Mouse (Mus musculus): Measurements from ENCODE around the gene Rem2. TPM values are rescaled to one million over a fixed set of nuclear protein-coding genes. Genes with fewer than 3 reads are reported as not detected.

Gene Rem2
- polyA plus RNA-seq, 1 experiment from 2014 or later = 6.9 TPM

DNA sequence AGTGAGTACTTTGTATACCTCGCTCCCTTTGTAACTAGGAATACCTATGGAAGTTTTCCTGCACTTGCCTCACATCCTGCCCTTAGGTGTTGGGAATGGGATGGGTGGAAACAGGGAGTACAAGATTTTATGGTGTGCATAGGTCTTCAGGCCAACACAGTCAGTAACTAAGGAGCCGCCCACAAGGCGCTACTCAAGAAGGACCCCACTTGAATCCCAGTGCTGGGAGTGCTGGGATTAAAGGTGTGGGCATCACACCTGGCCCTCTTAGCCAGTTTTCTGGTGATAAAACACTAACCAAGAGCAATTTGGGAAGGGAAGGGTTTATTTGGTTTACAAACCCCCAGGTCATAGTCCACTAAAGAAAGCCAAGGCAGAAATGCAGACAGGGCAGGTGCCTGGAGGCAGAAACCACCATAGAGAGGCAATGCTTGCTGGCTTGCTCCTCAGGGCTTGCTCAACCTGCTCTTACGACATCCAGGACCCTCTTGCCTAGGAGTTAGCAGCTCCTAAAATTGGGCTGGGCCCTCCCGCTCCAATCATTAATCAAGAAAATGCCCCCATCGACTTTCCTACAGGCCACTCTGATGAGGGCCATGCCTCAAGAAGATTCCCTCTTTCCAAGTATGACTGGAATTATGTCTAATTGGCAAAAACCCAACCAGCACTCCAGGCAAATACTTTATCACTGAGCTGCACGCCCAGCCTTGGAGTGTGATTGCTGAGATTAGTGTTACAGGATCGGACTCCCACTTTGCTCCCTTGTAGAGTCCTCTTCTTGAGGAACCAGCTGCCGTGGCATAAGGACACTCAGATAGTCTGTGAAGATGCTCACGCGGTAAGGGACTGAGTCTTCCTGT lies 21.0 kb upstream of the Rem2 start:
- no peak overlapping the region for H3K4me3 ChIP-seq
- H3K9me3 ChIP-seq = no peaks in the 10 kb centered on the region
- ATAC-seq (ENCODE audit: insufficient number of reproducible peaks, insufficient read depth, low FRiP score, low TSS enrichment) = no peak
- H3K9ac ChIP-seq = no peak overlapping the region
- no peaks in the 10 kb centered on the region for H3K27me3 ChIP-seq
- 80% methylated on average over 11 of the region's 11 CpGs for WGBS
- no peak overlapping the region for H3K27ac ChIP-seq
- H3K4me1 ChIP-seq = no peaks in the 10 kb centered on the region
- H3K4me2 ChIP-seq (replicated peaks) = no peak overlapping the region
- H3K36me3 ChIP-seq = no peaks in the 10 kb centered on the region

DNA sequence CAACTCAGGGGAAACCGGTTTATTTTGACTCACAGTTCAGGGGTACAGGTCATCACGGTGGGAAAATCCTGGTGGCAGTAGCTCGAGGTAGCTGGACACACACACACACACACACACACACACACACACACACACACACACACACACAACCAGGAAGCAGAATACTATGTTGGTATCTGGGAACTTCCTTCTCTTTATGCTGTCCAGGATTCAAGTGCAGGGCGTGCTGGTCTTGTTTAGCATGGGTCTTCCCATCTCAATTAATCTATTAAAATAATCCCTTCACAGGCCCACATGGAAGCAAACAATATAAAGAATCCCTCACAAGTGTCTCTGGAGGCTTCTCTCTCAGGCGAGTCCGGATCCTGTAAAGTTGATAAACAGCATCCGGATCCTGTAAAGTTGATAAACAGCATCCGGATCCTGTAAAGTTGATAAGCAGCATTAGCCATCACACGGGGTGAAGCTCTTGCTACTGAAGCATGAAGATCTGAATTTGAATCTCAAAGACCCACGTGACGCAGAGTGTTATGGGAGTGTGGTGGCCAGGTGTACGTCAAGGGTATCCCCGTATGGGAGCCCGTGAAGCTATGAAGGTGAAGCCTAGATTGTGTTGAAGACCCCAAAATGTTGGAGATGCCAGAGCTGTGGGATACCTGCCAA lies 17.9 kb upstream of the Rem2 start:
- Histone ChIP-seq H3K27ac (no peak overlapping the region), H3K36me3 (no peaks in the 10 kb centered on the region), H3K9ac (no peak overlapping the region), H3K4me1 (no peaks in the 10 kb centered on the region), H3K4me2 (replicated peaks) (no peak overlapping the region), H3K9me3 (no peaks in the 10 kb centered on the region), H3K27me3 (no peaks in the 10 kb centered on the region), H3K4me3 (no peak overlapping the region)
- no peak for ATAC-seq (ENCODE audit: insufficient number of reproducible peaks, insufficient read depth, low FRiP score, low TSS enrichment)
- 85% methylated on average over 14 of the region's 14 CpGs for WGBS

DNA sequence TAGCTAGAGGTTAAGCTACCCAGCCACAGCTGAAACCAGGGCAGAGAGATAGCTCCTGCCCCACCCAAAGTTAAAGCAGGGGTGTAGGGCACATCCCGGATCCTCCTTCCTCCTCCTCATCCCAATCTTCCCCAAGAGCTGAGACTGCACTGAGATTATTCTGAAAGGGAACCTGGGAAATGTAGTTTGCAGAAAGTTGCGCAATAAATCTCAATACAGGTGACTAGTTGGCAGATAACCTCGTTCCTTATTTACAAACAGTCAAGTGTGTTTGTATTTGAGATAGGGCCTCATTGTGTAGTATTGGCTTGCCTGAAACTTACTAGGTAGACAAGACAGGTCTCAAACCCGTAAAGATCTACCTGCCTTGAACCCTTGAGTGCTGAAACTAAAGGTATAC lies 13.8 kb upstream of the Rem2 start:
- Histone ChIP-seq H3K9me3 (no peaks in the 10 kb centered on the region), H3K4me3 (no peak overlapping the region), H3K9ac (no peak overlapping the region), H3K4me1 (peaks cover 4% of the 10 kb centered on the region; the same call in 1 of the 2 replicates), H3K27ac (no peak overlapping the region), H3K27me3 (no peaks in the 10 kb centered on the region), H3K36me3 (peaks cover 1% of the 10 kb centered on the region; the same call in 1 of the 2 replicates), H3K4me2 (replicated peaks) (no peak overlapping the region)
- WGBS = 80% methylated on average over 4 of the region's 4 CpGs
- ATAC-seq (ENCODE audit: insufficient number of reproducible peaks, insufficient read depth, low FRiP score, low TSS enrichment) = no peak

DNA sequence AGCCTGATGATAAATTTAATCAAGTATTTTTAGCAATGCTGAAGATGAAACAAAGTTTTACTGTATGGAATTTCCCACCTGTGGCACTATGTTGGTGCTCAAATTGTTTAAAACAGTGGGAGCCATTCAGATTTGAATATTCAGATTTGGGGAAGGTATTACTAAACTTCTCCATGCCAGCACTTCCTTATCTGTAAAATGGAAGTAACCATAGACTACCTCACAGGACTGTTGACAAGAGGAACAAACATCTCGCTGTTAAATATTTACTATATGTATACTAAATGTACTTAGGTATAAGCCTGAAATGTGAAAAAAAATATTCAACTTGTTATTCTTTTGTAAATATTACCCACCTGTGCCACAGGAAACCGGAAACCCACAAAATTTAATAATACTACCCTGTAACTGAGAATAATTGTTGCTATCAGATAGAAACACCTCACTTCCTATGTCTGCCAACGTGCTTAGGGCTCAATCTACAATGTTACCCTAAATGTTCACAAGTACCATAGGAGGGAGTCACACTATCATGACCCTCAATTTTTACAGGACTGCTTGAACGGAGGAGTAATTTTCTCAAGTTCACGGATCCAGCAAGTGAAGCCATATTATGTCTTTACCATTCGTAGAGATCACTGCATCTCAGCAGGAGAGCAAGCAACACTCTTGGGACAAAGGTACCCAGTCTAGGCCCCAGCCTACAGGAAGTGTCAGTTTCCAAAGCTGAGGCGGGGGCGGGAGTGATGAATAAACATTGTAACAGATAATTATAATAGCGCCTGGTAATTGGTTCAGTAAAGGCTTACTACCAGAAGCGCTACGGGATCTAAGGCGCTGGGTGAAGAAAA lies 12.6 kb upstream of the Rem2 start:
- WGBS = 16% methylated on average over 12 of the region's 12 CpGs
- Histone ChIP-seq H3K27ac (no peak overlapping the region), H3K4me1 (peaks cover 4% of the 10 kb centered on the region; the same call in 1 of the 2 replicates), H3K4me2 (replicated peaks) (peak overlapping the region; percentile 78), H3K27me3 (no peaks in the 10 kb centered on the region), H3K9ac (peak overlapping the region; percentile 73; the same call in 1 of the 2 replicates), H3K4me3 (peak overlapping the region; percentile 73), H3K36me3 (peaks cover 13% of the 10 kb centered on the region), H3K9me3 (no peaks in the 10 kb centered on the region)
- no peak for ATAC-seq (ENCODE audit: insufficient number of reproducible peaks, insufficient read depth, low FRiP score, low TSS enrichment)

DNA sequence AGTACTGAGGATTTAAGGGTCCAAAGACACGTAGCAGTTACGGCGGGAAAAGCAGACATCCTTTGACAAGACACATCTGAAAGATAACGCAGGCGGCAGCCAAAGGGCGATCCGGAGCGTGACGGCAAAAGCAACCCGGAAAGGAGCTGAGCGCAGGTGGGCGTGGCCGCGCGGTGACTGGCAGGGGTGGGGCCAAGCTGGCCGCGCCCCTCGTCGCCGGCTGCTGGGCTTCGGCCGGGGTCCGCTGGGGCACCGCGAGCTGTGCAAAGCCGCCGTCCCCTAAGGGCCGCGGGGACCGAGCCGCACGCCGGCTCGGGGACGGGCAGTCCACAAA lies 12.0 kb upstream of the Rem2 start, which contains the start of gene Lrp10:
TSS of gene Lrp10 (plus strand) at position 179 of the 334 bp plus-strand sequence.
- H3K9ac ChIP-seq = peak within 1 kb of the TSS; percentile 73
- H3K27me3 ChIP-seq = no peaks in the 10 kb centered on the region
- peak within 1 kb of the TSS; percentile 51; the same call in 1 of the 2 replicates for H3K27ac ChIP-seq
- ATAC-seq (ENCODE audit: insufficient number of reproducible peaks, insufficient read depth, low FRiP score, low TSS enrichment) = peak; percentile 87
- WGBS = under 1% methylated on average over 35 of the region's 35 CpGs
- peak within 1 kb of the TSS; percentile 73 for H3K4me3 ChIP-seq
- H3K9me3 ChIP-seq = no peaks in the 10 kb centered on the region
- H3K4me2 ChIP-seq (replicated peaks) = peak within 1 kb of the TSS; percentile 78
- peaks cover 4% of the 10 kb centered on the region; the same call in 1 of the 2 replicates for H3K4me1 ChIP-seq
- H3K36me3 ChIP-seq = peaks cover 19% of the 10 kb centered on the region

DNA sequence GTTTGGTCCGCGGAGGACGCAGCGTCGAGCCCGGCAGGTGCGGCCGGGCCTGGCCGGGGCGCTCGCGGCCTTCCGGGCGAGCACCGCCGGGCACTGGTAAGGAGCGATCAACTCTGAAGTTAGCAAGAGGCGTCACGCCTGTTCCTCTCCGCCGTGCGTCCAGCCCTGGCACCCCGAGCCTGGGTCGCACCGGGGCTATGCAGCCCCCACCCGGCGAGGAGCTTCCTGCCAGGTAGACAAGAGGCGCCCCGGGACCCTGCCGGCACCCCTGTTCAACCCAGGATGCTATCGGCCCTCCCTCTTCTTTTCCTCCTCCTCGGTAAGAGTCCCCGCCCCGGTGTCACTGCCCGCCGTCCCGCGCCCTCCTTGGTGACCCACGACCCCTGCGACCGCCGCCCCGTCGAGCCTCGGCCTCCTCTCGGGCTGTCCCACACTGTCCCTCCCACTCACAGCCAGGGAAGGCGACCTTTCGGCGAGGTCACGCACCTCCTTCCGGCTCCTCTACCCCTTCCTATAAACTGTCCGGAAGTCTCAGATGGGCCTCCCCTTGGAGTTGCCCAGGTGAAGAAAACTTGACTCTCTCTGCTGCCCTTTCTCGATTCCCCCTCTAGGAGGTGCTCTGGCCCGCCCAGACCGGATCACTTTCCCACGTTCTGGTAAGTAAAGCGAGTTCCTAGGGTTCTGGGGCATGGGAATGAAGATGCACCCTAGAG lies 11.5 kb upstream of the Rem2 start:
- 1% methylated on average over 44 of the region's 57 CpGs for WGBS
- Histone ChIP-seq H3K9ac (peak overlapping the region; percentile 73), H3K27me3 (no peaks in the 10 kb centered on the region), H3K4me2 (replicated peaks) (peak overlapping the region; percentile 78), H3K36me3 (peaks cover 24% of the 10 kb centered on the region), H3K4me1 (peaks cover 4% of the 10 kb centered on the region; the same call in 1 of the 2 replicates), H3K4me3 (peak overlapping the region; percentile 73), H3K9me3 (no peaks in the 10 kb centered on the region), H3K27ac (peak overlapping the region; percentile 51; the same call in 1 of the 2 replicates)
- peak; percentile 69 for ATAC-seq (ENCODE audit: insufficient number of reproducible peaks, insufficient read depth, low FRiP score, low TSS enrichment)

GRCm38 (mm10) chr14:54471467-54471866 lies 4.4 kb upstream of the Rem2 start:
- Histone ChIP-seq H3K36me3 (peaks cover 35% of the 10 kb centered on the region), H3K27me3 (0 out of 2 replicates have a peak, but pooled peaks cover under 1% of the 10 kb centered on the region), H3K4me1 (peaks cover 10% of the 10 kb centered on the region), H3K4me2 (replicated peaks) (no peak overlapping the region), H3K27ac (no peak overlapping the region), H3K9ac (no peak overlapping the region), H3K9me3 (no peaks in the 10 kb centered on the region), H3K4me3 (no peak overlapping the region)
- no peak for ATAC-seq (ENCODE audit: insufficient number of reproducible peaks, insufficient read depth, low FRiP score, low TSS enrichment)
- WGBS = 88% methylated on average over 2 of the region's 2 CpGs

- WGBS = 80% methylated on average over 5 of the region's 5 CpGs
- no peak for ATAC-seq (ENCODE audit: insufficient number of reproducible peaks, insufficient read depth, low FRiP score, low TSS enrichment)
These were observed 3.2 kb upstream of the Rem2 start for GRCm38 (mm10) chr14:54472671-54473070.

GRCm38 (mm10) chr14:54474744-54475143 lies 1.2 kb upstream of the Rem2 start:
- H3K27ac ChIP-seq = no peak overlapping the region
- ATAC-seq (ENCODE audit: insufficient number of reproducible peaks, insufficient read depth, low FRiP score, low TSS enrichment) = no peak
- no peak overlapping the region for H3K4me2 ChIP-seq (replicated peaks)
- peaks cover 25% of the 10 kb centered on the region for H3K27me3 ChIP-seq
- H3K4me3 ChIP-seq = no peak overlapping the region
- no peaks in the 10 kb centered on the region for H3K9me3 ChIP-seq
- H3K4me1 ChIP-seq = peaks cover 19% of the 10 kb centered on the region
- WGBS = 85% methylated on average over 5 of the region's 5 CpGs
- peaks cover 8% of the 10 kb centered on the region for H3K36me3 ChIP-seq
- H3K9ac ChIP-seq = no peak overlapping the region

More at GRCm38 (mm10) chr14:54472671-54473070, 3.2 kb upstream of the Rem2 start:
- H3K27me3 ChIP-seq = peaks cover 11% of the 10 kb centered on the region
- H3K27ac ChIP-seq = no peak overlapping the region
- peaks cover 29% of the 10 kb centered on the region for H3K36me3 ChIP-seq
- peaks cover 15% of the 10 kb centered on the region for H3K4me1 ChIP-seq
- no peak overlapping the region for H3K9ac ChIP-seq
- H3K4me3 ChIP-seq = no peak overlapping the region
- no peaks in the 10 kb centered on the region for H3K9me3 ChIP-seq
- no peak overlapping the region for H3K4me2 ChIP-seq (replicated peaks)

DNA sequence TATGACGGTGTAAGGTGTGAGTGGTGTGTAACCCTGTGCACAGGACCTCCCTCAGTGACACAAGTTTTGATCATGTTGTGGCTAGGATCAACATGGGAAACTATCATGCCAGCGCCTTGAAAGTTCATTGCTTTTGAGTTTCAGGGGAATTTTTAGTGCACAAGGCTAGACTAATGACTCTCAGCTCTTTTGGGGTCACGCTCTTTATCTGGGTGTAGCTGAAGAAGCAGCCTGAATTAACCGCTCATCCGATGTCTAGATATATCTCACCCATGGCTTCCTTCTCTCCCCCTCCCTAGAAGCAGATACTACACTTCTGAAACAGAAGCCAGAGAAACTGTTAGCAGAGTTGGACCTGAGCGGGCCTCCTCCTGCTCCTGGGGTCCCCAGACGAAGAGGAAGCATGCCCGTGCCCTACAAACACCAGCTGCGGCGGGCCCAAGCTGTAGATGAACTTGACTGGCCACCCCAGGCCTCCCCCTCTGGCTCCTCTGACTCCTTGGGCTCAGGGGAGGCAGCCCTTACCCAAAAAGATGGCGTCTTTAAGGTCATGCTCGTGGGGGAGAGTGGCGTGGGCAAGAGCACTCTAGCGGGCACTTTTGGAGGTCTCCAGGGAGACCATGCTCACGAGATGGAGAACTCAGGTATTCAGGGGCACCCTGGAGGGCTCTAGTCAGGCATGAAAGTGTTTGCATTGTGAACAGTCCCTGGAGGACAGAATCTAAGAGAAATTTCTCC lies 1.4 kb downstream of the Rem2 start:
- H3K27me3 ChIP-seq = peaks cover 37% of the 10 kb centered on the region
- H3K27ac ChIP-seq = no peak overlapping the region

More for the DNA sequence above, 1.4 kb downstream of the Rem2 start:
- no peak for ATAC-seq (ENCODE audit: insufficient number of reproducible peaks, insufficient read depth, low FRiP score, low TSS enrichment)
- Histone ChIP-seq H3K9ac (0 out of 2 replicates have a peak overlapping the region, but pooled peaks have one; percentile 58), H3K36me3 (no peaks in the 10 kb centered on the region), H3K4me3 (peak overlapping the region; percentile 45; the same call in 1 of the 2 replicates), H3K9me3 (no peaks in the 10 kb centered on the region), H3K4me2 (replicated peaks) (peak overlapping the region; percentile 90), H3K4me1 (peaks cover 19% of the 10 kb centered on the region)
- 69% methylated on average over 15 of the region's 15 CpGs for WGBS
